Comparison of ENCODE assay signal across 8 mouse cellular contexts in genomic region chr15:86089991-86090529, GRCm38 (mm10). TPM values are rescaled to one million over a fixed set of nuclear protein-coding genes. Genes with fewer than 3 reads are reported as not detected.
DNase-seq lines count a peak whose midpoint lies in the region; ATAC-seq lines count a peak whose summit lies in the region.

No protein-coding gene starts in this region.

- H3K4me2 ChIP-seq in forebrain, embryonic 16.5 days (ENCODE audit: low read length): no peak overlapping the region
- H3K4me2 ChIP-seq in liver, embryonic 11.5 days: no peak overlapping the region
- no peak overlapping the region for H3K4me2 ChIP-seq in neural tube, embryonic 14.5 days (ENCODE audit: low read depth, low read length)

- WGBS in forebrain, embryonic 16.5 days: 86% methylated on average over 11 of the region's 11 CpGs
- WGBS in hindbrain, embryonic 10.5 days: 44% methylated on average over 11 of the region's 11 CpGs
- WGBS in liver, embryonic 11.5 days: 60% methylated on average over 11 of the region's 11 CpGs
- WGBS in neural tube, embryonic 14.5 days: 26% methylated on average over 11 of the region's 11 CpGs

- H3K36me3 ChIP-seq in forebrain, embryonic 16.5 days (ENCODE audit: control insufficient read depth, insufficient read depth): peaks cover 5% of the 10 kb centered on the region; the same call in 1 of the 2 replicates
- peaks cover 18% of the 10 kb centered on the region for H3K36me3 ChIP-seq in hindbrain, embryonic 10.5 days
- H3K36me3 ChIP-seq in liver, embryonic 11.5 days (ENCODE audit: control insufficient read depth, insufficient read depth, low read length): no peaks in the 10 kb centered on the region
- no peaks in the 10 kb centered on the region; the same call in 1 of the 2 replicates for H3K36me3 ChIP-seq in neural tube, embryonic 14.5 days (ENCODE audit: control insufficient read depth, insufficient read depth, low read length)

- H3K4me3 ChIP-seq in forebrain, embryonic 16.5 days (replicated peaks; ENCODE audit: low read length): no peak overlapping the region
- no peak overlapping the region for H3K4me3 ChIP-seq in hindbrain, embryonic 10.5 days
- no peak overlapping the region for H3K4me3 ChIP-seq in liver, embryonic 11.5 days (ENCODE audit: low read depth, low read length)
- no peak overlapping the region for H3K4me3 ChIP-seq in neural tube, embryonic 14.5 days (ENCODE audit: low read depth, low read length)

- 0 out of 2 replicates have a peak overlapping the region, but pooled peaks have one; percentile 14 for H3K27ac ChIP-seq in forebrain, embryonic 16.5 days (ENCODE audit: low read length)
- H3K27ac ChIP-seq in hindbrain, embryonic 10.5 days: peak overlapping the region; percentile 64
- peak overlapping the region; percentile 35; the same call in 1 of the 2 replicates for H3K27ac ChIP-seq in liver, embryonic 11.5 days (ENCODE audit: low read depth, low read length)
- H3K27ac ChIP-seq in neural tube, embryonic 14.5 days (ENCODE audit: low read depth, low read length): peak overlapping the region; percentile 64

- ATAC-seq in forebrain, embryonic 16.5 days: no peak
- no peak for ATAC-seq in liver, embryonic 11.5 days (replicated peaks; ENCODE audit: low FRiP score)
- no peak for ATAC-seq in neural tube, embryonic 14.5 days (ENCODE audit: low read depth)
- ATAC-seq in megakaryocyte, adult 5-6 weeks (ENCODE audit: poor library complexity, severe bottlenecking): no peak

- H3K9ac ChIP-seq in forebrain, embryonic 16.5 days (replicated peaks; ENCODE audit: low read depth, low read length): no peak overlapping the region
- no peak overlapping the region for H3K9ac ChIP-seq in liver, embryonic 11.5 days (ENCODE audit: low read depth, low read length)
- H3K9ac ChIP-seq in neural tube, embryonic 14.5 days (replicated peaks; ENCODE audit: low read depth, low read length): no peak overlapping the region

- H3K4me1 ChIP-seq in forebrain, embryonic 16.5 days (replicated peaks; ENCODE audit: control insufficient read depth, insufficient read depth, low read length): peaks cover 44% of the 10 kb centered on the region
- H3K4me1 ChIP-seq in hindbrain, embryonic 10.5 days (replicated peaks): peaks cover 63% of the 10 kb centered on the region
- H3K4me1 ChIP-seq in liver, embryonic 11.5 days (replicated peaks; ENCODE audit: control insufficient read depth, insufficient read depth, low read length): peaks cover 35% of the 10 kb centered on the region
- peaks cover 51% of the 10 kb centered on the region for H3K4me1 ChIP-seq in neural tube, embryonic 14.5 days (ENCODE audit: control insufficient read depth, insufficient read depth, low read length)

- intact Hi-C loops in left cerebral cortex, postnatal 4 days (cut with DNase I): no loop called here

- DNase-seq in left cerebral cortex, postnatal 4 days: peak; percentile 30
- no peak for DNase-seq in left cerebral cortex, adult 9 months (ENCODE audit: low spot score in 2 of 2)
- DNase-seq in hindbrain, embryonic 10.5 days (ENCODE audit: low spot score): no peak
- DNase-seq in liver, embryonic 11.5 days (ENCODE audit: low spot score): no peak
- DNase-seq in right cerebral cortex, adult 18-20 months: no peak

- H3K9me3 ChIP-seq in forebrain, embryonic 16.5 days (ENCODE audit: control insufficient read depth, low read length): no peaks in the 10 kb centered on the region
- H3K9me3 ChIP-seq in hindbrain, embryonic 10.5 days: no peaks in the 10 kb centered on the region
- no peaks in the 10 kb centered on the region for H3K9me3 ChIP-seq in liver, embryonic 11.5 days (ENCODE audit: control insufficient read depth, low read length)
- H3K9me3 ChIP-seq in neural tube, embryonic 14.5 days (ENCODE audit: control insufficient read depth, low read length): no peaks in the 10 kb centered on the region

- H3K27me3 ChIP-seq in forebrain, embryonic 16.5 days (replicated peaks; ENCODE audit: control insufficient read depth, insufficient read depth, low read length): no peaks in the 10 kb centered on the region
- H3K27me3 ChIP-seq in hindbrain, embryonic 10.5 days (ENCODE audit: insufficient read depth, poor library complexity, severe bottlenecking): no peaks in the 10 kb centered on the region
- no peaks in the 10 kb centered on the region for H3K27me3 ChIP-seq in liver, embryonic 11.5 days (replicated peaks; ENCODE audit: control insufficient read depth, insufficient read depth, low read length)
- no peaks in the 10 kb centered on the region for H3K27me3 ChIP-seq in neural tube, embryonic 14.5 days (ENCODE audit: control insufficient read depth, insufficient read depth, low read length)

RNA-seq across cellular contexts. Expression of gene Gramd4, which starts 32.6 kb away (rescaled TPM):
- total RNA-seq in left cerebral cortex, postnatal 4 days (2021): 10 to 100 TPM; 52.0 to 57.8 TPM
- 56.8 and 57.8 TPM in 2 replicates for polyA plus RNA-seq in forebrain, embryonic 16.5 days (2015; fragmentation: Nextera tagmentation; extraction: Ambion mirVana)
- polyA plus RNA-seq in hindbrain, embryonic 10.5 days (2016; fragmentation: Nextera tagmentation; extraction: Ambion mirVana): 16.6 and 18.0 TPM in 2 replicates
- 12.6 and 13.9 TPM in 2 replicates for polyA plus RNA-seq in liver, embryonic 11.5 days (2014; fragmentation: Nextera tagmentation; extraction: Ambion mirVana)
- 17.1 and 23.6 TPM in 2 replicates for polyA plus RNA-seq in neural tube, embryonic 14.5 days (2014; fragmentation: Nextera tagmentation; extraction: Ambion mirVana)
- total RNA-seq in megakaryocyte, adult 5-6 weeks (2015): 11.5 and 13.1 TPM in 2 replicates
- total RNA-seq in megakaryocyte, adult 5-6 weeks (2017): 36.8 and 46.0 TPM in 2 replicates

RNA-seq across cellular contexts. Expression of gene Celsr1, which starts 56.5 kb away (rescaled TPM):
- 1 to 10 TPM; 5.0 to 5.2 TPM for total RNA-seq in left cerebral cortex, postnatal 4 days (2021)
- polyA plus RNA-seq in forebrain, embryonic 16.5 days (2015; fragmentation: Nextera tagmentation; extraction: Ambion mirVana): 4.6 and 5.6 TPM in 2 replicates
- 3.4 and 3.6 TPM in 2 replicates for polyA plus RNA-seq in hindbrain, embryonic 10.5 days (2016; fragmentation: Nextera tagmentation; extraction: Ambion mirVana)
- 0.53 and 1.4 TPM in 2 replicates for polyA plus RNA-seq in liver, embryonic 11.5 days (2014; fragmentation: Nextera tagmentation; extraction: Ambion mirVana)
- polyA plus RNA-seq in neural tube, embryonic 14.5 days (2014; fragmentation: Nextera tagmentation; extraction: Ambion mirVana): 2.4 and 2.6 TPM in 2 replicates
- total RNA-seq in megakaryocyte, adult 5-6 weeks (2015): 1.0 and 1.2 TPM in 2 replicates
- 1.2 and 4.4 TPM in 2 replicates for total RNA-seq in megakaryocyte, adult 5-6 weeks (2017)

Comparison
In these comparisons a context has a peak if more than half of its experiments do, and no peak if none do; other contexts are left out.
1. H3K27ac ChIP-seq: peak in every context shown above with its lines; median percentile 64 in hindbrain, embryonic 10.5 days; 64 in neural tube, embryonic 14.5 days; 35 in liver, embryonic 11.5 days; 14 in forebrain, embryonic 16.5 days.